ENCODE assay signal across 9 mouse cellular contexts in the genomic region with DNA sequence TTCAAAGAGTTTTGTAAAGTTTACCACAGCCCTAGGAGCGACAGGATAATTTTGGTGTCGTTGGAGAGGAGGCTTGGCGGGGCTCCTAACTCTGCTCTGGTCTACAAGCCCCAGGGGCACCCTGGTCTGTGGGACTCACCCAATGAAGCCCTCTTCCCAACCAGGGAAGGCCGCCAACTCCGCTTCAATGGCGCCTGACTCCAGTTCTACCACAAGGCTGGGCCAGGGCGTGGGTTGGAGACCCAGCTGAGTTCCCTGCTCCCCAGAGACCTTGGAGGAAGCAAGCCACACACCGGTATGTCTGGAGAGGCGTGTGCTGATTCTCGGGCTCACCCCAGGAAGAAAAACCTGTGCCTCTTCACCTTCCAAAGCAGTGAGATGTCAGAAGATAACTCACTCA.
DNase-seq lines count a peak whose midpoint lies in the region; ATAC-seq and TF ChIP-seq lines count a peak whose summit lies in the region.
"Had no signal": no experiment of that assay in that cellular context is flagged by ENCODE, and none has a peak within 500 bp of the region (broad histone marks: within the 10 kb centered on the region; RNA-seq: fewer than 3 reads in every experiment).

No protein-coding gene starts in this region.

- TF ChIP-seq CTCF in liver, postnatal 0 days (IDR thresholded peaks at IDR 0.05; ENCODE audit: low read depth) = no peak

- TF ChIP-seq EP300 in liver, postnatal 0 days (IDR thresholded peaks at IDR 0.05; ENCODE audit: low read depth) = no peak

- peak overlapping the region; percentile 7; the same call in 1 of the 2 replicates for H3K4me2 ChIP-seq in lung, embryonic 15.5 days
- H3K4me2 ChIP-seq in embryonic facial prominence, embryonic 11.5 days (ENCODE audit: low read depth, low read length) = no peak overlapping the region
- peak overlapping the region; percentile 12; the same call in 1 of the 2 replicates for H3K4me2 ChIP-seq in intestine, embryonic 15.5 days (replicated peaks)
- peak overlapping the region; percentile 63; the same call in 1 of the 2 replicates for H3K4me2 ChIP-seq in liver, postnatal 0 days (ENCODE audit: low read depth, low read length)
- H3K4me2 ChIP-seq: midbrain, embryonic 15.5 days had no signal

- H3K27me3 ChIP-seq in lung, embryonic 15.5 days = no peaks in the 10 kb centered on the region
- no peaks in the 10 kb centered on the region for H3K27me3 ChIP-seq in embryonic facial prominence, embryonic 11.5 days (ENCODE audit: control insufficient read depth, insufficient read depth, low read length)
- H3K27me3 ChIP-seq in intestine, embryonic 15.5 days (replicated peaks) = no peaks in the 10 kb centered on the region
- no peaks in the 10 kb centered on the region for H3K27me3 ChIP-seq in liver, postnatal 0 days (ENCODE audit: insufficient read depth, low read length)
- H3K27me3 ChIP-seq: midbrain, embryonic 15.5 days had no signal

- peaks cover 54% of the 10 kb centered on the region for H3K4me1 ChIP-seq in lung, embryonic 15.5 days
- H3K4me1 ChIP-seq in embryonic facial prominence, embryonic 11.5 days (ENCODE audit: control insufficient read depth, insufficient read depth, low read length) = no peaks in the 10 kb centered on the region
- H3K4me1 ChIP-seq in intestine, embryonic 15.5 days (replicated peaks) = peaks cover 38% of the 10 kb centered on the region
- H3K4me1 ChIP-seq in liver, postnatal 0 days (ENCODE audit: insufficient read depth) = peaks cover 41% of the 10 kb centered on the region

- DNase-seq in lung, postnatal 10 days = no peak
- no peak for DNase-seq in embryonic facial prominence, embryonic 11.5 days (ENCODE audit: low spot score)
- DNase-seq in liver, postnatal 0 days = no peak
- no peak for DNase-seq in right cerebral cortex, postnatal 14 days
- DNase-seq in frontal cortex, adult 2 months (ENCODE audit: extremely low spot score in 1 of 2, low spot score in 1 of 2) = no peak
- DNase-seq in layer of hippocampus, adult 11-12 months (ENCODE audit: low spot score) = no peak

- no peak overlapping the region for H3K4me3 ChIP-seq in lung, embryonic 15.5 days
- H3K4me3 ChIP-seq in embryonic facial prominence, embryonic 11.5 days (ENCODE audit: low read depth, low read length) = no peak overlapping the region
- H3K4me3 ChIP-seq in intestine, embryonic 15.5 days (replicated peaks) = no peak overlapping the region
- H3K4me3 ChIP-seq in liver, postnatal 0 days (ENCODE audit: low read depth, low read length) = no peak overlapping the region
- H3K4me3 ChIP-seq: midbrain, embryonic 15.5 days had no signal

- no peaks in the 10 kb centered on the region for H3K36me3 ChIP-seq in lung, embryonic 15.5 days
- H3K36me3 ChIP-seq in embryonic facial prominence, embryonic 11.5 days (replicated peaks; ENCODE audit: control insufficient read depth, insufficient read depth, low read depth, low read length) = no peaks in the 10 kb centered on the region
- no peaks in the 10 kb centered on the region for H3K36me3 ChIP-seq in intestine, embryonic 15.5 days
- H3K36me3 ChIP-seq in liver, postnatal 0 days (replicated peaks; ENCODE audit: insufficient read depth, low read length) = no peaks in the 10 kb centered on the region
- H3K36me3 ChIP-seq: midbrain, embryonic 15.5 days had no signal

- WGBS in lung, embryonic 15.5 days = 51% methylated on average over 10 of the region's 10 CpGs
- 72% methylated on average over 10 of the region's 10 CpGs for WGBS in embryonic facial prominence, embryonic 11.5 days
- 61% methylated on average over 10 of the region's 10 CpGs for WGBS in intestine, embryonic 15.5 days
- 68% methylated on average over 10 of the region's 10 CpGs for WGBS in liver, postnatal 0 days (ENCODE audit: insufficient replicate concordance)

- no peak for ATAC-seq in lung, embryonic 15.5 days (ENCODE audit: borderline replicate concordance, extremely low read depth, low FRiP score, low TSS enrichment)
- ATAC-seq in embryonic facial prominence, embryonic 11.5 days (replicated peaks; ENCODE audit: insufficient number of reproducible peaks, low FRiP score, low TSS enrichment, low read depth) = no peak
- peak; percentile 14; the same call in 1 of the 2 replicates for ATAC-seq in intestine, embryonic 15.5 days
- ATAC-seq in liver, postnatal 0 days = no peak
- ATAC-seq: midbrain, embryonic 15.5 days had no signal

- H3K9me3 ChIP-seq in lung, embryonic 15.5 days = no peaks in the 10 kb centered on the region
- no peaks in the 10 kb centered on the region for H3K9me3 ChIP-seq in embryonic facial prominence, embryonic 11.5 days (replicated peaks; ENCODE audit: control insufficient read depth, low read length)
- no peaks in the 10 kb centered on the region for H3K9me3 ChIP-seq in intestine, embryonic 15.5 days
- peaks cover 5% of the 10 kb centered on the region for H3K9me3 ChIP-seq in liver, postnatal 0 days (ENCODE audit: low read length)
- H3K9me3 ChIP-seq: midbrain, embryonic 15.5 days had no signal

- H3K27ac ChIP-seq in lung, embryonic 15.5 days = peak overlapping the region; percentile 93
- peak overlapping the region; percentile 56; the same call in 1 of the 2 replicates for H3K27ac ChIP-seq in embryonic facial prominence, embryonic 11.5 days (replicated peaks; ENCODE audit: low read depth, low read length)
- H3K27ac ChIP-seq in intestine, embryonic 15.5 days = peak overlapping the region; percentile 55; the same call in 1 of the 2 replicates
- H3K27ac ChIP-seq in liver, postnatal 0 days (ENCODE audit: low read depth) = peak overlapping the region; percentile 73
- H3K27ac ChIP-seq: midbrain, embryonic 15.5 days had no signal

- H3K9ac ChIP-seq in lung, embryonic 15.5 days = no peak overlapping the region; the same call in 1 of the 2 replicates
- H3K9ac ChIP-seq in embryonic facial prominence, embryonic 11.5 days (replicated peaks; ENCODE audit: low read length) = no peak overlapping the region
- H3K9ac ChIP-seq in intestine, embryonic 15.5 days = no peak overlapping the region
- H3K9ac ChIP-seq in liver, postnatal 0 days (replicated peaks) = peak overlapping the region; percentile 45
- H3K9ac ChIP-seq: midbrain, embryonic 15.5 days had no signal
